ENCODE assay signal across 9 mouse cellular contexts in the genomic region with DNA sequence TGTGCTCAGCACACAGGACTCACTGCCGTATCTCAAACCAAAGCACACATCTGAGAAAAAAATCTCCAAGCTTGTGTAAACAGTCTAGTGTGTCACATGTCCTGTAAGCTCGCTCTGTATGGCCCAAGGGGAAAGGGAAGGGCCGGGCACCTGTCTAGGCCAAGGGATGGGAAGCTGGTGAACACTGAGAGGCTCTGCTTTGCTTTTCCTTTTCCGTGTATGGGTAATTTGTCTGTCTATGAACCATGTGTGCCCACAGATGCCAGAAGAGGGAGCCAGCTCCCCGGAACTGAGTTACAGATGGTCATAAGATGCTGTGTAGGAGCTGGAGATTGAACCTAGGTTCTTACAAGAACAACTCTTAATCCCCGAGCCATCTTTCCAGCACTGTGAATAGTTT. TPM values are rescaled to one million over a fixed set of nuclear protein-coding genes. Genes with fewer than 3 reads are reported as not detected.
DNase-seq lines count a peak whose midpoint lies in the region; TF ChIP-seq lines count a peak whose summit lies in the region.
"Had no signal": no experiment of that assay in that cellular context is flagged by ENCODE, and none has a peak within 500 bp of the region (broad histone marks: within the 10 kb centered on the region; RNA-seq: fewer than 3 reads in every experiment).

No protein-coding gene starts in this region.

- no peak overlapping the region for H3K4me3 ChIP-seq in layer of hippocampus, adult 2 months
- H3K4me3 ChIP-seq: embryonic facial prominence, embryonic 15.5 days had no signal

- peak; percentile 65 for TF ChIP-seq CTCF in layer of hippocampus, adult 2 months (conservative IDR thresholded peaks at IDR 0.05)

- H3K27ac ChIP-seq in layer of hippocampus, adult 2 months: 0 out of 2 replicates have a peak overlapping the region, but pooled peaks have one; percentile 10
- H3K27ac ChIP-seq: embryonic facial prominence, embryonic 15.5 days had no signal

- intact Hi-C loops in left cerebral cortex, postnatal 14 days (cut with DNase I): loop anchor here (10.0 kb wide), 1 partner anchor 141 kb away; no protein-coding TSS in a partner anchor
- intact Hi-C loops in left cerebral cortex, postnatal 4 days (cut with DNase I): no loop called here
- intact Hi-C loops in gastrocnemius, postnatal 14 days (cut with DNase I; ENCODE audit: low total_unique reads): no loop called here

- DNase-seq in left cerebral cortex, postnatal 14 days (ENCODE audit: low spot score in 2 of 2): peak; percentile 48 to 57
- DNase-seq in left cerebral cortex, postnatal 4 days: no peak
- DNase-seq in MN1 (ENCODE audit: low spot score): peak; percentile 42
- peak; percentile 73 for DNase-seq in brain, adult 2 months (ENCODE audit: low read depth, low spot score)
- peak; percentile 57 to 74 for DNase-seq in layer of hippocampus, adult 2 months (ENCODE audit: low spot score in 2 of 2)
- DNase-seq in right cerebral cortex, adult 2 months (ENCODE audit: low spot score in 2 of 2): peak; percentile 48 to 52
- no peak for DNase-seq in cerebellum, adult 8-10 months
- no peak for DNase-seq in gastrocnemius, postnatal 14 days

RNA-seq across cellular contexts. Expression of a gene that starts 18.7 kb away (rescaled TPM):
- 10 to 100 TPM; 34.3 to 34.9 TPM for total RNA-seq in left cerebral cortex, postnatal 14 days (2021)
- 10 to 100 TPM; 36.2 to 37.1 TPM for total RNA-seq in left cerebral cortex, postnatal 4 days (2021)
- total RNA-seq in layer of hippocampus, adult 2 months (2021): 10 to 100 TPM; 31.0 to 32.5 TPM
- total RNA-seq in gastrocnemius, postnatal 14 days (2021): 10 to 100 TPM; 16.7 to 17.2 TPM

RNA-seq across cellular contexts. Expression of a gene that starts 20.8 kb away (rescaled TPM):
- total RNA-seq in left cerebral cortex, postnatal 14 days (2021): 10 to 100 TPM; 13.2 to 15.4 TPM
- 10 to 100 TPM; 17.2 to 19.3 TPM for total RNA-seq in left cerebral cortex, postnatal 4 days (2021)
- total RNA-seq in layer of hippocampus, adult 2 months (2021): 10 to 100 TPM; 17.4 to 19.0 TPM
- total RNA-seq in gastrocnemius, postnatal 14 days (2021): 10 to 100 TPM; 11.4 TPM

RNA-seq across cellular contexts. Expression of a gene that starts 21.9 kb away (rescaled TPM):
- not detected for total RNA-seq in left cerebral cortex, postnatal 14 days (2021)
- total RNA-seq in left cerebral cortex, postnatal 4 days (2021): under 1 TPM in 1 of 2 experiments, not detected in 1; 0.26 TPM
- not detected for total RNA-seq in layer of hippocampus, adult 2 months (2021)
- not detected for total RNA-seq in gastrocnemius, postnatal 14 days (2021)

RNA-seq across cellular contexts. Expression of a gene that starts 29.0 kb away (rescaled TPM):
- 10 to 100 TPM; 10.4 to 11.8 TPM for total RNA-seq in left cerebral cortex, postnatal 14 days (2021)
- 10 to 100 TPM; 28.5 to 32.2 TPM for total RNA-seq in left cerebral cortex, postnatal 4 days (2021)
- total RNA-seq in layer of hippocampus, adult 2 months (2021): 10 to 100 TPM in 1 of 2 experiments, 1 to 10 TPM in 1; 9.6 to 11.3 TPM
- 10 to 100 TPM in 1 of 2 experiments, 1 to 10 TPM in 1; 9.1 to 12.5 TPM for total RNA-seq in gastrocnemius, postnatal 14 days (2021)

RNA-seq across cellular contexts. Expression of a gene that starts 40.5 kb away (rescaled TPM):
- total RNA-seq in left cerebral cortex, postnatal 14 days (2021): 10 to 100 TPM; 70.4 to 73.7 TPM
- total RNA-seq in left cerebral cortex, postnatal 4 days (2021): 10 to 100 TPM; 56.5 to 57.0 TPM
- total RNA-seq in layer of hippocampus, adult 2 months (2021): 10 to 100 TPM; 74.7 to 86.1 TPM
- 10 to 100 TPM; 31.2 to 31.7 TPM for total RNA-seq in gastrocnemius, postnatal 14 days (2021)

Comparison
In these comparisons a context has a peak if more than half of its experiments do, and no peak if none do; other contexts are left out.
1. DNase-seq: peak in left cerebral cortex, postnatal 14 days (2 of 2), MN1 (single experiment), brain, adult 2 months (single experiment), layer of hippocampus, adult 2 months (2 of 2) and right cerebral cortex, adult 2 months (2 of 2); none in left cerebral cortex, postnatal 4 days (single experiment), cerebellum, adult 8-10 months (single experiment) and gastrocnemius, postnatal 14 days (single experiment).